Mouse (Mus musculus): ENCODE measurements around the gene Tmem266. TPM values are rescaled to one million over a fixed set of nuclear protein-coding genes. Genes with fewer than 3 reads are reported as not detected.

Gene Tmem266
- polyA plus RNA-seq, 1 experiment from 2014 or later = 3.2 TPM

DNA sequence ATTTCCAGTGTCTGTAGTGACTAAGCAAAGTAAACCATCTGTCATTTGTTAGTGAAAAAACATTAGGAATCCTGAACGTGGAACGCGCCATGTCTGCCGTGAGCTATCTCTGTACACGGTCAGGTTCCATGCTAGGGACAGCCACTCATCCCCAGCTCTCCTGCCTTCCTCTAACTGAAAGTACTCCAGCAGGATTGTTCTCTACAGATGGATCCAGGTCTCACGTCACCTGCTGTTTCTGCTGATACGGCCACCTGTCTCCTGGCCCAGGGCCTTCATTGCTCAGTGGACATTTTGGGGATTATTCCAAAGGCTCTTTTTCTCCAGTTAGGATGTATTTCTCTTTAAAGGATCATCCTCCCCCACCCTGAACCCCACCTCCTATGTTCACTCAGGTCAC is 18.6 kb downstream of the Tmem266 start:
- no peaks in the 10 kb centered on the region for H3K4me1 ChIP-seq (replicated peaks)
- no peak overlapping the region for H3K4me3 ChIP-seq (replicated peaks)
- no peak for ATAC-seq
- no peaks in the 10 kb centered on the region for H3K36me3 ChIP-seq
- H3K9ac ChIP-seq (replicated peaks) = no peak overlapping the region
- no peaks in the 10 kb centered on the region for H3K9me3 ChIP-seq
- WGBS = 95% methylated on average over 7 of the region's 7 CpGs
- no peak overlapping the region for H3K27ac ChIP-seq
- no peak overlapping the region for H3K4me2 ChIP-seq (replicated peaks)
- no peaks in the 10 kb centered on the region for H3K27me3 ChIP-seq

DNA sequence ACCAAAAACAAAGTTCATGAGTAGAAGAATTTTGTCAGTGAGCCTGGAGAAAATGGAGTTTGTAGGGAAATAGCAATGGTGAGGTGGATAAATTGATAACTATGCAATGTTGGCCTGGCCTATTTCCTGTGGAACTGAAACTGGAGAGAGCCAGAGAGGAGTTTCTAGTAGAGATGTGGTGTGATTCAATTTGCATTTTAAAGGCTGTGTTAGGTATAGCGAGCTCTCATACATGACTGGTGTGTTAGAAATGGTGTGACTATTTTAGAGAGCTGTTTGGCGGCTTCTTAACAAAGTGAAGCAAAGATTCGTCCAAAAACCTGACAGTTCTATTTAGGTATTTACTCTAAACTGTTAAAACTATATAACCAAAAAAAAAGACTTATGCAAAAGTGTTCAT is 22.0 kb downstream of the Tmem266 start:
- H3K4me1 ChIP-seq (replicated peaks) = no peaks in the 10 kb centered on the region
- no peak overlapping the region for H3K9ac ChIP-seq (replicated peaks)
- no peaks in the 10 kb centered on the region for H3K36me3 ChIP-seq
- H3K9me3 ChIP-seq = no peaks in the 10 kb centered on the region
- no peak overlapping the region for H3K4me3 ChIP-seq (replicated peaks)
- WGBS = 82% methylated on average over 3 of the region's 3 CpGs
- no peaks in the 10 kb centered on the region for H3K27me3 ChIP-seq
- H3K4me2 ChIP-seq (replicated peaks) = no peak overlapping the region
- no peak overlapping the region for H3K27ac ChIP-seq
- ATAC-seq = no peak

DNA sequence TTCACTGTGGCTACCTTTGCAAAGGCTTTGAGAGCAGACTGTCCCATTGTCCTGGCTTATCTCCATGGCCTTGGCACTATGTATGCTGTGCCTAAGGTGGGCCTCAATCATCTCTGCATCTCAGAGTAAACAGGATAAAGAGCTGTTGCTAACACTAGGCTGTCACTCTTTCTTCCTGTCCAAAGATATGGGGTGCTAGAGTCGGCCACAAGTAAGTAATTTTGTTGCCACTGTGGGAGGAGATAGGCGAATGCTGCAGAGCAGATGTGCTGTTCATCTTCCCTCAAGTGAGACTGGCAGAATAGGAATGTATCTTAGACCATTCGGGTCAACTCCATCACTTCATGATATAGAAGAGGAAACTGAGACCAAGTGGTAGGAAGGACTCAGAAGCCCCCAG is 28.0 kb downstream of the Tmem266 start:
- Histone ChIP-seq H3K9me3 (no peaks in the 10 kb centered on the region), H3K4me3 (replicated peaks) (no peak overlapping the region), H3K27me3 (no peaks in the 10 kb centered on the region), H3K27ac (no peak overlapping the region), H3K4me2 (replicated peaks) (no peak overlapping the region), H3K36me3 (no peaks in the 10 kb centered on the region), H3K4me1 (replicated peaks) (peaks cover 11% of the 10 kb centered on the region), H3K9ac (replicated peaks) (no peak overlapping the region)
- ATAC-seq = no peak
- WGBS = 78% methylated on average over 3 of the region's 3 CpGs

DNA sequence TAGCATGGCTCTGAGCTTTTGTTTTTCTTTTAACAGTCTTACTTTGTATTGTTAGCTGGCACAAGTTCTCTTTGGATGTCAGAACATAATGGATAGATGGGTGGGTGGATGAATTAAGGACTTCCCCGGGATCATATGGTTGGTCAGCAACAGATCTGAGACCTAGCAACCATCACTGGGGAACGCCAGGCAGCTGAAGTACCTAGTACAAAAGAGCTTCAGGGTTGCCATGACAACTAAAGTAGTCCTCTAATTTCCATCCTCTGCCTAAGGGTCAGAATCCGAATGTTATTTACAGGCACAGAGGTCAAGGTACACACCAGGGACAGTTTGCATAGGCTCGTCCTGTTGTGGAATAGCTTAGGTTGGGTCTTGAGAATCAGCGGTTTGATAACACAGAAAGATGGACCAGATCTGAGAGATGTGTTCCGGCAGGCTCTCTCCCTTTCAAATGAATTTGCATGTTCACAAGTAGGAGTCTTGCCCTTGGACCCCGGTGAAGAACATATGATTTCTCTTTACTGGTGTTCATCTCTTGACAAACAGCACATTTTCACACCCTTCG is 28.6 kb downstream of the Tmem266 start:
- Histone ChIP-seq H3K4me3 (replicated peaks) (no peak overlapping the region), H3K27ac (no peak overlapping the region), H3K9me3 (no peaks in the 10 kb centered on the region), H3K4me2 (replicated peaks) (no peak overlapping the region), H3K27me3 (no peaks in the 10 kb centered on the region), H3K4me1 (replicated peaks) (peaks cover 11% of the 10 kb centered on the region), H3K9ac (replicated peaks) (no peak overlapping the region), H3K36me3 (no peaks in the 10 kb centered on the region)
- ATAC-seq = peak; percentile 76
- WGBS = 34% methylated on average over 8 of the region's 8 CpGs

DNA sequence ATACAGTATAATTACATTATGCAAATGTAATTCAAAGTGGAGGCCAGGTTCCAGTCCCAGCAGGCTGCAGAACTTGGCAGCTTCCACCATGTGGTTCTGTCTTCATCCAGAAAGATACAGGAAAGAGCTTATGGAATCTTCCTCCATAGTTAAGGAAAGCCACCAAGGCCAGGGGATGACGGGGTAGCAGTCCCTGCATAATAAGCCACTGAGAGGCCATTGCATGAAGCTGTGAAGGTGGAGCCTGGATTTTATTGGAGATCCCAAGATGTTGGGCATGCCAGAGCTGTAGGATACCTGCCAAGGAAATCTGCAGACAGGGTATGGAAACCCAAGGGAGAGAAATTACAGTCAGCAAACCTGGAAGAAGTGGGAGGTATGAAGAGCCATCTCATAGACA is 30.5 kb downstream of the Tmem266 start:
- H3K9ac ChIP-seq (replicated peaks) = no peak overlapping the region
- WGBS = 98% methylated on average over 1 of the region's 1 CpGs
- H3K9me3 ChIP-seq = no peaks in the 10 kb centered on the region
- no peak overlapping the region for H3K4me3 ChIP-seq (replicated peaks)
- no peaks in the 10 kb centered on the region for H3K27me3 ChIP-seq
- no peak overlapping the region for H3K4me2 ChIP-seq (replicated peaks)
- no peak overlapping the region for H3K27ac ChIP-seq
- ATAC-seq = no peak
- H3K4me1 ChIP-seq (replicated peaks) = peaks cover 11% of the 10 kb centered on the region
- H3K36me3 ChIP-seq = no peaks in the 10 kb centered on the region

DNA sequence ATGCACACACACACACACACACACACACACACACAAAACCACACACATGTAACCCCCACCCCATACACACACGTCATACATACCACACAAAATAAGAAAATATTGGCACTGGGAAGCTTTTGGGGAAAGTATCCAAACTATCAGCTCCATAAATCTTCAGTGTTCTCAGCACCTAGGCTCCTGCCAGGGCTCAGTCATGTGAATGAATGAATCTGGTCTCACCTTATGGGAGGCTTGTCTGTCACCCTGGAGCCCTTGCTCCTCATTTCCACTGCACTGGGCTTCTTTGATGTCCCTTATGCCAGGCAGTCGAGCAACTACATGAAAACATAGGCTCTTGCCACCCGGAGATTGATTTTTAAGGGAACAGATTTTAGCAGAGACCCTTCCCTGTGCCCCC is 33.7 kb downstream of the Tmem266 start:
- H3K4me1 ChIP-seq (replicated peaks) = peaks cover 2% of the 10 kb centered on the region
- no peak overlapping the region for H3K9ac ChIP-seq (replicated peaks)
- no peak for ATAC-seq
- H3K27ac ChIP-seq = no peak overlapping the region
- no peak overlapping the region for H3K4me3 ChIP-seq (replicated peaks)
- 86% methylated on average over 3 of the region's 3 CpGs for WGBS
- no peak overlapping the region for H3K4me2 ChIP-seq (replicated peaks)
- H3K9me3 ChIP-seq = no peaks in the 10 kb centered on the region
- no peaks in the 10 kb centered on the region for H3K27me3 ChIP-seq
- no peaks in the 10 kb centered on the region for H3K36me3 ChIP-seq

DNA sequence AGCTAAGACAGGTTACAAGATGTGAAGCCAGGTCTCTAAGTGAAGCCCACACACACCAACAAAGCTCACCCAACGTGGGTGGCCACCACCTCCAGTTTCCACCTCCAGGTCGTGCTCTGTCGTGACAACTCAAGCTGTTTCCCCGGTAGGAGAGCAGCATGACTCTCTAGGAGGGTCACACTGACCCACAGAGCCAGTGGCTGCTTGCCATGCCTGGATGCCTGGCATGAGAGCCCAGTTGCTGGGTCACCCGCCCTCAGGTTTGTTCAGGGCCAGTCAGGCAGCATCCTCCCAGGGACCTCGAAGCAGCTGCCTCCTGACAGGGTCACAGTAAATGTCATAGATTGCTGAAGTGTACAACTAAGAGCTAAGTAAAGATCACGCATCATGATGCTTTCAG is 34.1 kb downstream of the Tmem266 start:
- no peak overlapping the region for H3K27ac ChIP-seq
- no peaks in the 10 kb centered on the region for H3K36me3 ChIP-seq
- H3K27me3 ChIP-seq = no peaks in the 10 kb centered on the region
- H3K9me3 ChIP-seq = no peaks in the 10 kb centered on the region
- no peak overlapping the region for H3K9ac ChIP-seq (replicated peaks)
- 62% methylated on average over 7 of the region's 7 CpGs for WGBS
- ATAC-seq = no peak
- no peak overlapping the region for H3K4me2 ChIP-seq (replicated peaks)
- no peaks in the 10 kb centered on the region for H3K4me1 ChIP-seq (replicated peaks)
- H3K4me3 ChIP-seq (replicated peaks) = no peak overlapping the region

DNA sequence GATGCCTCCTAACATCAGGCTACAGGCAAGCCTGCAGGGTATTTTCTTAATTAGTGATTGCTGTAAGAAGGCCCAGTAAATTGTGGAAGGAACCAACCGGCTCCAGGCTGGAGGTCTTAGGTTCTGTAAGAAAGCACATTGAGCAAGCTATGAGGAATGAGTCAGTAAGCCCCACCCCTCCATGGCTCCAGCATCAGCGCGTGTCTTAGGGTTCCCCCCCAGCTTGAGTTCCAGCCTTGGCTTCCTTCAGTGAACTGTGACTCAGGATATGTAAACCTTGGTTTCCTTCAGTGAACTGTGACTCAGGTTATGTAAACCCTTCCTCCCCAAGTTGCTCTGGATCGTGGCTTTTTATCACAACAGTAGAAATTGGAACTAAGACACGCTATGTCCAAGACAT is 35.3 kb downstream of the Tmem266 start:
- H3K9ac ChIP-seq (replicated peaks) = no peak overlapping the region
- H3K36me3 ChIP-seq = no peaks in the 10 kb centered on the region
- H3K4me3 ChIP-seq (replicated peaks) = no peak overlapping the region
- ATAC-seq = no peak
- H3K27me3 ChIP-seq = no peaks in the 10 kb centered on the region
- no peaks in the 10 kb centered on the region for H3K9me3 ChIP-seq
- WGBS = 86% methylated on average over 5 of the region's 5 CpGs
- H3K27ac ChIP-seq = no peak overlapping the region
- no peaks in the 10 kb centered on the region for H3K4me1 ChIP-seq (replicated peaks)
- no peak overlapping the region for H3K4me2 ChIP-seq (replicated peaks)

DNA sequence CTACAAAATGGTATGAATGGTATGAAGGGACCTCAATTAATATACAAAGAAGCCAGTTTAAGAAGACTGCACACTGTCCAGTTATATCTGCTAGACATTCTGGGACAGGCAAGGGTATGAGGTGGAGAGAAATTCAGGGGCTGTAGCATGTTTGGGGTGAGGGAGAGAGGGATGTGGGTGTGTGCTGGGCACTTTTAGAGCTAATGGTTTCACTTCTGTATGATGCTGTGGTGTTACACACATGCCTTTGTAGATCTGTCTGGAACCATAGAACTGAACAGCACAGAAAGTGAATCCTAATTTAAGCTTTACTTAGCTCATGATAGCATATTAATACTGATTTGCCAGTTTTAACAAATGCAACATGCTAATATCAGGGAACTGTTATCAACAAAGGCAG is 37.0 kb downstream of the Tmem266 start:
- H3K4me2 ChIP-seq (replicated peaks) = no peak overlapping the region
- ATAC-seq = no peak
- H3K4me1 ChIP-seq (replicated peaks) = no peaks in the 10 kb centered on the region
- H3K27ac ChIP-seq = no peak overlapping the region
- no peaks in the 10 kb centered on the region for H3K9me3 ChIP-seq
- no peaks in the 10 kb centered on the region for H3K27me3 ChIP-seq
- no peak overlapping the region for H3K9ac ChIP-seq (replicated peaks)
- no peaks in the 10 kb centered on the region for H3K36me3 ChIP-seq
- H3K4me3 ChIP-seq (replicated peaks) = no peak overlapping the region

DNA sequence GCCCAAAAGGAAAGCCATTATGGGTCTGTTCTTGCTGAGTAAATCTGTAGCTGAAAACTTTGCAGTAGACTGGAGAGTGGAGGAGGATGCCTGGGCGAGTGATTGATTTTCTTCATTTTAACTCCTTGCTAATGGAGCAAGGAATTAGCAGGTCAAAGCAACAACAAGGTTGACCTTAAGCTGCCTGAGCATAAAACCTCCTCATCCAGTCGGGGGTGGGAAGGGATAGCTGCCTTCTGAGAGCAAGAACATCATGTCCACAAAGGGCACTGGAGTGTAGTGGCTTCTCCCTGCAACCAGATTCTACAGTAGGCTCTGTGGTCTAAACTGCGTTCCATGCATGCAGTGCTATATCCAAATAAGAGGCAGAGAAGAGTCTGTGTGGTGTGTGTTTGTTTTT is 41.3 kb downstream of the Tmem266 start:
- Histone ChIP-seq H3K4me1 (replicated peaks) (no peaks in the 10 kb centered on the region), H3K9ac (replicated peaks) (no peak overlapping the region), H3K27ac (no peak overlapping the region), H3K36me3 (no peaks in the 10 kb centered on the region), H3K4me2 (replicated peaks) (no peak overlapping the region), H3K9me3 (no peaks in the 10 kb centered on the region), H3K27me3 (no peaks in the 10 kb centered on the region), H3K4me3 (replicated peaks) (no peak overlapping the region)
- no peak for ATAC-seq
- WGBS = 65% methylated on average over 3 of the region's 3 CpGs

DNA sequence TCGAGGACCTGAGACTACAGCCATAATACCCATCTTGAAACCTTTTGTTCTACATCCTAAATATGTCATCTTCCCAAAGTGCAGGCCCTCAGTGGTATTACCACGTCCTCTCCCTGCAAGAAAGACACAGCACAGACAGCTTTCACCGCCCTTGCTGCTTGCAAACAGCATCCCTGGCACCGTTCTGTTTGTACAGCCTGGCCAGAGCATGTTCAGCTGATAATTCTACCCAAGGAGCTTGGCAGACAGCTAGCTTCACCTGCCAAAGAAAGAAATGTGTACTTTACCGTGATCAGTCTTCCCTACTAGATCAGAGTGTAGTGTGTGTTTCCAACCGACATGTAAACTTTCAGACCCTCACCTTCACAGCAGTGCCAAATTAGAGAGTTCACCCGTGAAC is 45.2 kb downstream of the Tmem266 start:
- Histone ChIP-seq H3K4me1 (replicated peaks) (no peaks in the 10 kb centered on the region), H3K27me3 (no peaks in the 10 kb centered on the region), H3K27ac (no peak overlapping the region), H3K9me3 (no peaks in the 10 kb centered on the region), H3K4me3 (replicated peaks) (no peak overlapping the region), H3K9ac (replicated peaks) (no peak overlapping the region), H3K36me3 (no peaks in the 10 kb centered on the region), H3K4me2 (replicated peaks) (no peak overlapping the region)
- no peak for ATAC-seq
- WGBS = 85% methylated on average over 7 of the region's 7 CpGs

DNA sequence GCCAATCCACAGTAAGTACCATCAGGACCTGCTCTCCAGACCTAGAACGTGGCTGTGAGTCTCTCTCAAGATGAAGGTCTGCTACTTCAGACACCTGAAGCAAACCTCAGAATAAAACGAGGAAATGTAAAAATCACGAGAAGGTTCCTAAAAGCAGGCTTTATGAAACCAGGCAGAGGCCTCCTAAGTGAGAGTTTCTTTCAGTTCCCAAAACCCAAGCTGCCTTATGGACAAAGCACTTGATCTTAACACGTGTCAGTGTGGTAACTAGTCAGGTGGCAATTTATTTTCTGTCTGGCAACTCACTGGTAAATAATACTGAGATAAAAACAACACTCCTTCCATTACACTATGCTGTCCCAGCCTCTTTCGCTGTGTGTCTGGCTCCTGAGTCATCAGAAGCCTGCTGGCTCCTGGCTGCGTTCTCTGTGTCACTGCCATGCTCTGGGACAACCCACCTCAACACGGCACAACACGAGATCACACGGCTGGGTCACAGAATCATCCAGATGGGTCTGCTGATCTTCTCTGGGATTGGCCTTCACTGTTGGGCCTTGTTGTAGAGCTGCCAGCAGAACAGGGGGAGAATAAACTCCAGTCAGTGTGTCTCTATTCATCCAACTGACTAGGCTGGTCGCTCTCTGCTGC is 51.0 kb downstream of the Tmem266 start:
- Histone ChIP-seq H3K4me3 (replicated peaks) (no peak overlapping the region), H3K36me3 (no peaks in the 10 kb centered on the region), H3K4me1 (replicated peaks) (no peaks in the 10 kb centered on the region), H3K4me2 (replicated peaks) (no peak overlapping the region), H3K27me3 (no peaks in the 10 kb centered on the region), H3K9ac (replicated peaks) (no peak overlapping the region), H3K27ac (no peak overlapping the region), H3K9me3 (no peaks in the 10 kb centered on the region)
- no peak for ATAC-seq
- WGBS = 89% methylated on average over 10 of the region's 10 CpGs

DNA sequence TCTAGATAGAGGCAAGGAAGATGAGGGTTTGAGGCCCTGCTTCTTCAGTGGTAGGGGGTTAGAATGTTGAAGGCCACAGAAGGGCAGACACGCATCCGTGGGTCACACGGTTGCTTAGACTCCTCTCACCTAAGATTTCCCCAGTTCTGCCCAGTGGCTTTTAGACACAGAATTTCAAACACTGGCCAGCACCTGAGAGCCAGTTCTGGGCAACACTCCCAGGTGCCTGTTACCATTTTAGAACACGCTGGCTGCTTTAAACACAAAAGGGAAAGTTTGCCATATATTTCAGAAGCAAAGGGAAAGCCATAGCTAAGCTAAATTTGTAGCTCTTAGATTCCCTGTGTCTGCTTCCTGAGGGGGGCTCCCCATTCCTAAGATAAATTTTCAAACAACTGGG is 54.7 kb downstream of the Tmem266 start:
- no peak overlapping the region for H3K9ac ChIP-seq (replicated peaks)
- no peak overlapping the region for H3K4me2 ChIP-seq (replicated peaks)
- WGBS = 95% methylated on average over 4 of the region's 4 CpGs
- H3K27ac ChIP-seq = no peak overlapping the region
- H3K9me3 ChIP-seq = no peaks in the 10 kb centered on the region
- no peaks in the 10 kb centered on the region for H3K4me1 ChIP-seq (replicated peaks)
- ATAC-seq = no peak
- no peaks in the 10 kb centered on the region for H3K36me3 ChIP-seq
- H3K4me3 ChIP-seq (replicated peaks) = no peak overlapping the region
- H3K27me3 ChIP-seq = no peaks in the 10 kb centered on the region
